Mouse (Mus musculus): ENCODE measurements around the gene Kdm5a.
A peak's percentile ranks its signal among the peaks of the same experiment; 100 is the strongest.

Kdm5a gene

DNA sequence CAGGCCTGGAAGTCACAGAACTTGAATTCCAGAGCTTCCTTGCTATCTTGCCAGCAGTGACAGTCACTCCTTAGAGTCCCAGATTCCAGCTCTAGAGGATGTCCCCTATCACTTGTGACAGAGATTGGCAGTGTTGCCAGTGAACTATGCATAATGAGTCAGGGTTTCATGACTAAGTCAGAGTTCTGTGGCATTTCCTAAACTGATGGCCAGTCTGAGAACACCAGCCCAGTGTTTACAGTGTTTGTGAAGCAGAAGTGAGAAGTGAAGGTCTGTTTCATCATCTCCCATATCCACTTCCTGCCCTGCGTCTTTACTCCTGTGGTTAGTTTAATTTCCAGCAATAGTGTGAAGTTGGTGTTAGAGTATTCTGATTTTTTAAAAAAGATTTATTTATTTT is 106.7 kb downstream of the Kdm5a start:
- DNase-seq (ENCODE audit: low read depth, low spot score): peak; percentile 34

- DNase-seq (ENCODE audit: low read depth, low spot score): no peak
These were observed 108.1 kb downstream of the Kdm5a start for GRCm38 (mm10) chr6:120471991-120472441.

DNA sequence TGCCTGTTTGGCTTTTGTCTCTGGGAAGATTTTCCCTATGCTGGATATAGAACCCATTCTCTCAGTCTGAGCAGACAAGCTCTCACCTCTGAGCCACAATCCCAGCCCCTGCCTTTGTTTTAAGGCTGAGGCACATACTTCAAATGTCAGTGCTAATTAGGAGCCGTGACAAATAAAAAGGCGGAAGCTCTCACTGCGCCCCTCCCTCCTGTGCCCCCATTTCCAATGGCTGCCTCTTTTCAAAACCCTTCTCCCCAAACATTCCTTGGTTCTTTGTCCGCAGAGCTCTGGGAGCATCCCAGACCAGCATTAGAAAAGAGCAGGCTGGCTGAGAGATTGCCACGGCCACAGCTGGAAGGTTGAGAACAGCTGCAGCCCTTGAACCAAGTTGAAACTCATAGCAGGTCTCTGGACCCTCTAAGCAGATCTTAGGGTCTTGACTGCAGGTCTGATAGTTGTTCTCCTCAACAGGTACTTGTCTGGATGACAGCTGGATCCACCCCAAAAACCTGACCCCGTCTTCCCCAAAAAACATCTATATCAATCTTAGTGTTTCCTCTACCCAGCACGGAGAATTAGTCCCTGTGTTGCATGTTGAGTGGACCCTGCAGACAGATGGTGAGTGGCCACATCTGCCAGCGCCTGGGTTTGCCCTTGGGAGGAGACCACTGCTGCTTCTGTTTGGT is 108.7 kb downstream of the Kdm5a start:
- no peak for DNase-seq (ENCODE audit: low read depth, low spot score)

DNA sequence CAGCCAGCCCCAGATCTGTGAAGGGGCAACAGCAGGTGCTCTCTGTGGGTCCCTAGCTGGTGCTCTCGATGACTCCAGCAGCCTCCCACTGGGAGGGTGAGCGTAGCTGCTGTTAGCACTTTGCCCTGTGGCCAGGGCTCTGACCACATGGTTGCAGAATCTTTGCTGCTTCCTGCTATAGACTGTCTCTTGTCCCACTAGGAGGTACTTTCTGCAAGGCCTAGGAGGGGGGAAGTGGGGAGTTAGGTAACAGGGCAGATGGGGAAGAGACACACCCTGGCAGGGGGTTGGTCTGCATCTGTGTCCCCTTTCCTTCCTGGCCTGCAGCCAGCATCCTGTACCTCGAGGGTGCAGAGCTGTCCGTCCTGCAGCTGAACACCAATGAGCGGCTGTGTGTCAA is 109.5 kb downstream of the Kdm5a start:
- peak; percentile 48 for DNase-seq (ENCODE audit: low read depth, low spot score)

DNA sequence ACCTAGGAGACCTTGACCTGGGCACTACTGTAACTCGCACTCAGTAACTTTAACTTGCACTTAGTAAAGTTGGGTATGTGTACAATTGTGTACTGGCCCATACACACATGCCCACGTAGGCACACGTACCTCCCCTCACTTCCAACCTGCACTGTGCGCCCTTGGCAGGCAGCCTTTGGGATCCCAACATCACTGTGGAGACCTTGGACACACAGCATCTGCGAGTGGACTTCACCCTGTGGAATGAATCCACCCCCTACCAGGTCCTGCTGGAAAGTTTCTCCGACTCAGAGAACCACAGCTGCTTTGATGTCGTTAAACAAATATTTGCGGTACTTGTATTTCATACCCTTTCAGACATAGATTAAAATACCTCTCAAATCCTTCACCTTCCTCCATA is 111.4 kb downstream of the Kdm5a start:
- DNase-seq (ENCODE audit: low read depth, low spot score): no peak

GRCm38 (mm10) chr6:120479302-120479701 is 115.4 kb downstream of the Kdm5a start:
- DNase-seq (ENCODE audit: low read depth, low spot score): peak; percentile 41

DNA sequence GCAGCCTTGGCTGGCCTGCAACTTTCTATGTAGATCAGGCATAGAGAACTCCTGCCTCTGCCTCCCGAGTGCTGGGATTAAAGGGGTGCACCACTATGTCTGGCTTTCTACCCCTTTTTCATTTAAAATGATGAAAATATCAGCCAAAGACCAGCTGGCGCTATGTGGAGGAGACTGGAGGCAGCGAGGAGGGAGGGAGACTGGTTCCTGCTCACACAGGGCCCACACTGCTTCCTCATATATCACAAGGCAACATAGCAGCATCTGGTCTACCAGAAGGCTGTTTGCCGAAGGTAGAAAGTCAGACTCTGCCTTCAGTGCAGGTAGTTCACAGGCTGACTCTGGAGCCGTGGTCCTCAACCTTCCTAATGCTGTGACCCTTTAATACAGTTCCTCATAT is 116.4 kb downstream of the Kdm5a start:
- no peak for DNase-seq (ENCODE audit: low read depth, low spot score)

- no peak for DNase-seq (ENCODE audit: low read depth, low spot score)
These were observed 117.6 kb downstream of the Kdm5a start for GRCm38 (mm10) chr6:120481538-120481937.

DNA sequence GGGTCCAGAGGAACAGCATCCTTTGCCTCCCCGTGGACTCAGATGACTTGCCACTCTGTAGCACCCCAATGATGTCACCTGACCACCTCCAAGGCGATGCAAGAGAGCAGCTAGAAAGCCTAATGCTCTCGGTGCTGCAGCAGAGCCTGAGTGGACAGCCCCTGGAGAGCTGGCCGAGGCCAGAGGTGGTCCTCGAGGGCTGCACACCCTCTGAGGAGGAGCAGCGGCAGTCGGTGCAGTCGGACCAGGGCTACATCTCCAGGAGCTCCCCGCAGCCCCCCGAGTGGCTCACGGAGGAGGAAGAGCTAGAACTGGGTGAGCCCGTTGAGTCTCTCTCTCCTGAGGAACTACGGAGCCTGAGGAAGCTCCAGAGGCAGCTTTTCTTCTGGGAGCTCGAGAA is 118.1 kb downstream of the Kdm5a start:
- no peak for DNase-seq (ENCODE audit: low read depth, low spot score)

DNA sequence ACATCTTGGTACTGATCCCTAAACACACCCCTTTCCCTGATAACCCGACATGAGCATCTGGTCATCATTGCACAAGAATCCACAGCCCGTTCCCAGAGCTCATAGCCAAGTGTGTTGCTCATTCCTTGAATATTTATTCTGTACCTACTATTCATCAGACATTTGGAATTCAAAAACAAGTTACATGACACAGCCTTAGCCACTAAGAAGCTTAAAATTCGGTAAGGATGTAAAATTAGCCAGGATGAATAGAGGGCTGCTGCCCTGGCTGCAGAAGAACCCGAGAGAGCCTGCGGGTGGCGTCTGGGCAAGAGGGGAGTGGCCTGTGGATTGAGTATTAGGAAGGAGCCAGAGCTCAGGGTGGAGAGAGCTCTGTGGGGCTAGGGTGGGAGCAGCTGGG is 118.8 kb downstream of the Kdm5a start:
- DNase-seq (ENCODE audit: low read depth, low spot score): no peak

DNA sequence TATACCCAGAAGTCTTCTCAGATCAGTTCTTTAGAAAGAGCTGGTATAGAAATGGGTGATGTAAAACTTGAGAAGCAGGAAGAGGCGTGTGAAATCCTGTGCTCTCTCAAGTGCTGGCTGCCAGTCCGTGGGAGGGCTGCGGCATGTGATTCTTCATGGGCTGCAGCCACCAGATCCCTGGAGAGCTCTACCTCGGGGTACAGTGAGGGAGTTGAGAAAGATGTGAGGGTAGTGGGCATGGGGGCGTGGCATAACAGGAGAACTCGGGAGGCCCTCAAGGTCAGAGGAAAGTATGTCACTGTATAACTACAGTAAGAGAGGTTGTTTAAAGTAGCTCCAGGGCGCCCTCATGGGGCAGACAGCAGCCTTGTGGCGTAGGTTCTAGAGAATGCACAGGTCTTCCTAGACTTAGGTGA is 119.3 kb downstream of the Kdm5a start:
- no peak for DNase-seq (ENCODE audit: low read depth, low spot score)

DNA sequence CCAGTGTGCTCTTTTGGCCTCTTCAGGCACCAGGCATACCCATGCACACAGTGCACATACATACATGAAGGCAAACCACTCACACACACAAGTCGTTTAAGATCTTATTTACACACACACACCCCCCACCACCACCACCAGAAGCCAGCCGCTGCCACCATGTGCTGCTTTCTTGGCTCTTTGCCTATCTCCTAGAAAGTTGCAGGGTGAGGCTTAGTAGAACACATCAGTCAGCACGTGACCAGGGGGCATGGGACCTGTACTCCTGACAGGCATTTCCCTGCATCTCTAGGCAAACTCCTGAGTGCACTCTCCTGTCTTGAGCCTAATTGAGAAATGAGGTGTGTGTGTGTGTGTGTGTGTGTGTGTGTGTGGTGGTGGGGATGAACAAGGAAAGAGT is 121.1 kb downstream of the Kdm5a start:
- no peak for DNase-seq (ENCODE audit: low read depth, low spot score)

DNA sequence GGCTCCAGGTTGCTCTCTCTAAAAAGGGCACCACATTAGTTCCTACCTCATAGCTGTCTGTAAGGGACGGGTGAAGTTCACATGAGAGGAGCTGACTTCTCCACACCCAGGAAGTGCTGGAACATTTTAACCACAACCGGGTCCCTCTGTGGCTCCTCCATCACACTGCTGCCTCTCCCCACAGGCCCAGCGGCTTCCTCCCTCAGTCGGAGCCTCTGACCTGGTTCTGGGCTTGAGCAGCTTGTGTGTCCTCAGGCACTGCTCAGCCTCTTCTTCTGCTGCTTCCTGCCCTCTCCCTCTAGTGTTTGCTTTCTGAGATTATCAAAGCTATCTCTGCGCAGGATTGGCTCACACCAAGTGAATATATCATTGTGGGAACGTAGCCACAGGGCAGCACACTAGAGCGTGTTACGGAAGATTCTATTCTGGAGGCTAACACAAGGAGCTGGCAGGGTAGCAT is 122.2 kb downstream of the Kdm5a start:
- no peak for DNase-seq (ENCODE audit: low read depth, low spot score)

DNA sequence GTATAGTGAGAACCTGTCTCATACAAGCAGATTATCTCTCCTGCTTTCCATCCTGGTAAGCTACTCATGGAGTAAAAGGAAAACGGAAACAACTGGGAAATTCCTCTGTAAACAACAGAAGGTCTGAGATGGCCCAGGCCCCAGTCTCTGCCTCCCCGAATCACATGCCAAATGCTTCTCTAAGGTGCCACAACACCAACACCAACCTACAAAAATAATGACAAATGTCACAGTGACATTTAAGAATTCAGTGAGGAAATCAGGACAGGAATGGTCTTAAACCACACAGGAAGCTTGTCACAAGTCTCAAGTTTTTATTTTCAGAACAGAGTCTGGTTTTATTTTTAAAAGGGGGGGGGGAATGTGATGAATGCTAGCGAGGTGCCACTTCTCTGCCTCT is 124.7 kb downstream of the Kdm5a start:
- DNase-seq (ENCODE audit: low read depth, low spot score): no peak

DNA sequence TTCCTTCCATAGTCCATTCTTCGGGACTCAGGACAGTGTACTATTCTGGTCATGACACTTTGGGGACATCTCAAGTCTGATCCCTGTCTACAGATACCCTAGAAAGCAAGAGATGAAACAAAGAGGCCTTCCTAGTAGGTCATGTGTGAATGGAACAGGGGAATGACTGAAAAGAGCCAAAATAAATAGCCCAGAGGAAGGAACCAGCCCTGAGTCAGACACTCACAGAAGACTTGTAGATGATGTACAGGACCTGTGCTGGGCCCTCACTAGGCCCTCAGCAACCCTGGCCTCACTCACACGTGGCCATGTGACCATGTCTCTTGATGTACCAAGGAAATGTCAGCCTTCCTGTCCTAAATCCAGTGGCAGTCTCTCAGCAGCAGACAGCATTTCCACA is 125.5 kb downstream of the Kdm5a start:
- DNase-seq (ENCODE audit: low read depth, low spot score): no peak

DNA sequence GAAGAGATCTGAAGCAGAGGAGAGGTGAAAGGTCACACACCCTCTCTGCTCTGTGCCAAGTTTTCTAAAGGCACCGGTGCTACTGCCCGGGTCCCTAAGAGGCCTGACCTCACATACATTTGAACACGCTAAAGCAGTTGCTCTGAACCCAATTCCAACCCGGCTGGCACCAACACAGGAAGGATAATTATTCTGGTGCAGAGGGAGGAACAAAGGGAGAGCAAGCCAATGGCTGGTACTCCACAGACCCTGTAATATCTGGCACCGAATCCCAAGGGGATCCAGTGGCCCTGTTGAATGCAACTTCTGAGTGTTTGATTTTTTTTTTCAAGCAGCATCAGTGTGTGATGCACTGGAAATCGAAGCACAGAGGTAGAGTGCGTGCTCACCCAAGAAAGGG is 127.1 kb downstream of the Kdm5a start:
- no peak for DNase-seq (ENCODE audit: low read depth, low spot score)

DNA sequence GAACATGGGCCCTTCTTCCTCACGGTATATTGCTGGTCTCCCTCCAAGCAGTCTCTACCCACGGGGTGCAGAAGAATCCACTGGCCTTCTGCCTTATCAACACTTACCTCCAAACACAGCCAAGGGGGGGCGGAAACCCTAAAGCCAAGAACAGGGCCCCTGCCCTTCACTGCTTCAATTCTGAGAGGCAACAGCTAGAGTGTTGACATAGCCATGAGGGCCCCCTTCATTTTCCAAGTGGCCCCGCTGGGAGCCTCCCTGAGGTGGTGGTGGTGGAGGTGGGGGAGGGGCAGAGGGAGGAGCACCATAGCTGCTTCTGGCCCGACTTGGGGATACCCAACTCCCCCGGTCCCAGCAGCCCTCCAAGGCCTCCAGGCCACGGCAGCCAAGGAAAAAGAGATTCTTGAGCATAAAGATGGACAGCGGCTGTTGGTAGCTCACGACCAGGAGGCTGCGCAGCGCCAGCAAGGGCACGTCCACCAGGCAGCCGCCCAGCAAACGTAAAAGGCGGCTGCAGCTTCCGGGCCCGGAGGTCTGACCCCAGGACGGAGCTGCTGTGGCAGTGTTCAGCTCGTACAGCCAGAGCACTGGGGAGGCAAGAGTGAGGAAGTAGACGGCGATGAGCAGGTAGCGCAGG is 128.1 kb downstream of the Kdm5a start:
- DNase-seq (ENCODE audit: low read depth, low spot score): no peak

- DNase-seq (ENCODE audit: low read depth, low spot score): no peak
These were observed 128.8 kb downstream of the Kdm5a start for GRCm38 (mm10) chr6:120492499-120493373.

DNA sequence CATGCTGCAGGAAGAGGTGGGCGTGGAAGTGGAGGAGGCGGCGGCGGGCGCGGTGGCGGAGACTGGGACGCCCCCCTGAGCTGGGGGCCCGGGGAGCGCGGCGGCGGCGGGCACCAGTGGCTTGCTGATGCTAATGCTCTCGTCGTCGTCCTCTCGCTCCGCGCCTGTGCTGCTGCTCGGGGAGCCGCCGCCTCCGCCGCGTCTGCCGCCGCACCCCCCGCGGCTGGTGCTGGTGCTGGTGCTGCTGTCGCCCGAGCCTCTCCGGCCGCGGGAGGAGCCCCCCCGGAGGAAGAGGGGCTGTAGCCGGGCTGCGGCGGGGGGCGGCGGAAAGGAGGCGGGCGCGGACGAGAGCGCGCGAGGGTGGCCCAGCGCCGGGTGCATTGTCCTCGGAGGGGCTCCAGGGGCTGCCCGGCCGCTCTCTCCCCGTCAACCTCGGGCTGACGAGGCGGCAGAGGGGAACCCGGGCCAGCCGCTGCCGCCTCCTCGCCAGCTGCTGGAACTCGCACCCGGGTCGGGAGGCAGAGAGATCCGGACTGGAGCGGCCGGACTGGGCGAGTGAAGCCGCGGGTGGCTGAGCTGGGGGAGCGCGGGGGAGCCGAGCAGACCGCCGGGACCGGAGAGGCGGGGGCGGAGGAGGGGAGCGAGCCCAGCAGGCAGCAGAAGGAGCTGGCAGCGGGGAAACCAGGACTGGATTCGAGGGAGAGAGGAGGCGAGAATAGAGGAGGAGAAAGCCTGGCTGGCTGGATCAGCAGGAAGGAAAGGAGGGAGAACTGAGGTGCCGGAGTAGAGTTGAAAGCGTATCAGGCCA is 129.7 kb downstream of the Kdm5a start, which contains the start of gene Tmem121b:
Tmem121b (minus strand) TSS at position 434 of the 808 bp plus-strand sequence.
- no peak for DNase-seq (ENCODE audit: low read depth, low spot score)

All from skeletal muscle tissue, adult 2 months (tissue).